Mouse (Mus musculus): ENCODE measurements at regions not wholly inside any gene's neighbourhood (a gene's known extent, or its start where the extent isn't known, plus 50 kb on each side); places are given as distances from the start of the nearest gene placed in this dataset.

DNA sequence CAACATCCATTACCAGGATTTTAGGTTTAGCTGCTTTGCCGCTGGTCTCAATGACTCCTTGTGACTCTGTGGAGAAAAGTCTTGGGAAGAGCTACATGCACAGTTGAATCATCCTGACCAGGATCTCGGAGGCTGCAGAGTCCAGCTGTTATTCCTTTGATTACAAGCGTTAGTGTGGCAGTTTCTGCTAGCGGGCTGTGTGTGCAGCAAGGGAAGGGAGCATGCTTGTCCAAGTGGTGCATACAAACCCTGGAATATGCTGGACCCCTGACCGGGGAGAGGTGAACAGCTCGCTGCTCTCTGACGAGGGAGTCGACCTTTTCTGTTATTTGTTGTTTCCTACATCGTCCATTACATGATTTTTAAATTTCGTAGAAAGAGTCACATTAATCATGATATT, 170.9 kb downstream of the Slc38a4 start:
- TF ChIP-seq EP300 (IDR thresholded peaks at IDR 0.05; ENCODE audit: low read depth) (no peak), CTCF (IDR thresholded peaks at IDR 0.05; ENCODE audit: low read depth) (no peak)

Measured in liver, embryonic 14.5 days (tissue).